Mouse (Mus musculus) gastrocnemius, postnatal 14 days (tissue): ENCODE data around the gene 2310061I04Rik. TPM values are rescaled to one million over a fixed set of nuclear protein-coding genes. Genes with fewer than 3 reads are reported as not detected.
A peak's percentile ranks its signal among the peaks of the same experiment; 100 is the strongest.

ENCODE experiments used
- DNase-seq: peaks from one replicate; pipeline ENCODE4 v3.0.0; 2021; ENCODE audit warnings: mixed read lengths
- intact Hi-C: fragments of 180-260 bp; cut with DNase I; formaldehyde crosslinking; loops from one replicate; pipeline ENCODE4 v1.15.1; 2025; ENCODE audit warnings: low total_unique reads
- total RNA-seq, 2 experiments: library from RNA; stranded (reverse); gene quantifications; 2 replicates each; pipeline ENCODE4 v1.2.3; 2021

The 2310061I04Rik gene
- total RNA-seq, 2 experiments from 2014 or later = 55.3 to 65.1 TPM

- intact Hi-C loops = no loop called here
Measured at GRCm38 (mm10) chr17:35874721-35875120, 22.5 kb downstream of the 2310061I04Rik start.

GRCm38 (mm10) chr17:35873774-35874519 lies 23.3 kb downstream of the 2310061I04Rik start:
- intact Hi-C loops = loop anchor here (2.0 kb wide), 1 partner anchor 39 kb away; no protein-coding TSS in a partner anchor
- peak; percentile 90 for DNase-seq

More at GRCm38 (mm10) chr17:35874721-35875120, 22.5 kb downstream of the 2310061I04Rik start:
- DNase-seq = no peak

GRCm38 (mm10) chr17:35870884-35871696 lies 26.1 kb downstream of the 2310061I04Rik start:
- no peak for DNase-seq
- intact Hi-C loops = no loop called here

GRCm38 (mm10) chr17:35870151-35870883 lies 26.9 kb downstream of the 2310061I04Rik start:
- peak; percentile 60 for DNase-seq
- intact Hi-C loops = no loop called here

- peak; percentile 54 for DNase-seq
Measured at GRCm38 (mm10) chr17:35869346-35870067, 27.7 kb downstream of the 2310061I04Rik start.

GRCm38 (mm10) chr17:35868961-35869345 lies 28.3 kb downstream of the 2310061I04Rik start:
- no peak for DNase-seq
- intact Hi-C loops = no loop called here

More at GRCm38 (mm10) chr17:35869346-35870067, 27.7 kb downstream of the 2310061I04Rik start:
- intact Hi-C loops = no loop called here

- intact Hi-C loops = no loop called here
Measured at GRCm38 (mm10) chr17:35868165-35868820, 28.9 kb downstream of the 2310061I04Rik start.

GRCm38 (mm10) chr17:35866911-35867890 lies 30.0 kb downstream of the 2310061I04Rik start:
- intact Hi-C loops = no loop called here

More at GRCm38 (mm10) chr17:35868165-35868820, 28.9 kb downstream of the 2310061I04Rik start:
- DNase-seq = peak; percentile 44

GRCm38 (mm10) chr17:35866281-35866831 lies 30.9 kb downstream of the 2310061I04Rik start:
- intact Hi-C loops = no loop called here

More at GRCm38 (mm10) chr17:35866911-35867890, 30.0 kb downstream of the 2310061I04Rik start:
- DNase-seq = no peak

GRCm38 (mm10) chr17:35865481-35866280 lies 31.6 kb downstream of the 2310061I04Rik start, which contains the start of gene Ppp1r18:
Gene Ppp1r18 (plus strand): TSS chr17:35865593.
- intact Hi-C loops = no loop called here
- peak; percentile 89 for DNase-seq

More at GRCm38 (mm10) chr17:35866281-35866831, 30.9 kb downstream of the 2310061I04Rik start:
- peak; percentile 79 for DNase-seq

GRCm38 (mm10) chr17:35864832-35865353 lies 32.3 kb downstream of the 2310061I04Rik start:
- intact Hi-C loops = no loop called here
- no peak for DNase-seq

GRCm38 (mm10) chr17:35861198-35861857 lies 35.9 kb downstream of the 2310061I04Rik start, which contains the start of gene Nrm:
Gene Nrm (plus strand): TSS chr17:35861318.
- intact Hi-C loops = no loop called here
- DNase-seq = peak; percentile 91

GRCm38 (mm10) chr17:35860831-35861197 lies 36.4 kb downstream of the 2310061I04Rik start:
- intact Hi-C loops = no loop called here
- DNase-seq = no peak

GRCm38 (mm10) chr17:35859835-35860234 lies 37.4 kb downstream of the 2310061I04Rik start:
- DNase-seq = no peak

GRCm38 (mm10) chr17:35859371-35859770 lies 37.9 kb downstream of the 2310061I04Rik start:
- intact Hi-C loops = no loop called here
- DNase-seq = no peak

More at GRCm38 (mm10) chr17:35859835-35860234, 37.4 kb downstream of the 2310061I04Rik start:
- intact Hi-C loops = no loop called here
